Mouse (Mus musculus) layer of hippocampus, adult 2 months (tissue): Measurements from ENCODE around the gene Gm28490. TPM values are rescaled to one million over a fixed set of nuclear protein-coding genes. Genes with fewer than 3 reads are reported as not detected.
"Not testable (repeated sequence)": the region's sequence is repeated elsewhere in the genome, so short reads cannot be mapped to it uniquely, and the experiment has no call there.

ENCODE experiments used
- DNase-seq, 2 experiments: peaks; one replicate each; pipeline ENCODE4 v3.0.0; 2022; ENCODE audit warnings: low spot score in 2 of 2
- H3K27ac ChIP-seq: fragments of 200-600 bp; 2 replicates; pipeline ENCODE4 v1.8.1; 2022
- H3K4me3 ChIP-seq: fragments of 200-600 bp; 2 replicates; pipeline ENCODE4 v1.8.1; 2022; ENCODE audit warnings: mild to moderate bottlenecking
- long read RNA-seq, 2 experiments: library from polyadenylated mRNA; stranded (forward); transcript quantifications; one replicate each; pipeline ENCODE4 v2.0.0; 2021; ENCODE audit warnings: borderline mapping rate in 2 of 2
- total RNA-seq, 2 experiments: library from RNA; stranded (reverse); gene quantifications; 2 replicates each; pipeline ENCODE4 v1.2.3; 2021

Gm28490 gene
- not detected for total RNA-seq
- long read RNA-seq, experiment 1, result 0 reads
- long read RNA-seq, experiment 2, result 0 reads

DNA sequence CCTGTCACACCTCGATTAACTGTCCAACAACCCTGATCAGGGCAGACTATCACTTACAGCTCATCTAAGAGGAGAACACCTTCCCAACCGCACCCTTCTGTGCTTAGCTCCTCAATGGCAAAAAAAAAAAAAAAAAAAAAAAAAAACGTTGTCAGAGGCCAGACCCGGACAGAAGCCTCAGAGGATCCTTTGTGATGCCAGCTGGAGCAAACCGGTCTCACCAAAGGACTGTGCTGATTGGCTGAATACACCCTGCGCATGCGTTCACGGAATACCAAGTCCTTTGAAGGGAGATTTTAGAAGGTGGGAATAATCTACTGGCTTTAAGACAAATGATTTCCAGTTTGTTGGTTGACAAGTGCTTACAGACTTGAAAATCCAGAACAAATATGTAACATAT, at the start of gene Gm28490:
TSS of gene Gm28490 (minus strand) at position 101 of the 400 bp plus-strand sequence.
- H3K4me3 ChIP-seq, DNase-seq, H3K27ac ChIP-seq: not testable (repeated sequence)
